Mouse (Mus musculus) adrenal gland, postnatal 10 days (tissue): ENCODE results near the gene Mcat. TPM values are rescaled to one million over a fixed set of nuclear protein-coding genes. Genes with fewer than 3 reads are reported as not detected.
A peak's percentile ranks its signal among the peaks of the same experiment; 100 is the strongest.

Source experiments
- DNase-seq: peaks from one replicate; pipeline ENCODE4 v3.0.0; 2021; ENCODE audit warnings: mixed read lengths
- total RNA-seq, 2 experiments: library from RNA; stranded (reverse); gene quantifications; 2 replicates each; pipeline ENCODE4 v1.2.3; 2021

The Mcat gene
- total RNA-seq, 2 experiments from 2014 or later: 43.1 to 49.3 TPM

GRCm38 (mm10) chr15:83576651-83577050 lies 13.1 kb upstream of the Mcat start:
- no peak for DNase-seq

GRCm38 (mm10) chr15:83575543-83575942 lies 12.0 kb upstream of the Mcat start:
- no peak for DNase-seq

- DNase-seq: peak; percentile 75
These were observed 11.3 kb upstream of the Mcat start for GRCm38 (mm10) chr15:83574731-83575351.

GRCm38 (mm10) chr15:83573606-83574005 lies 10.0 kb upstream of the Mcat start:
- DNase-seq: no peak

GRCm38 (mm10) chr15:83572132-83572531 lies 8.5 kb upstream of the Mcat start:
- DNase-seq: no peak

- peak; percentile 78 for DNase-seq
These were observed 8.0 kb upstream of the Mcat start for GRCm38 (mm10) chr15:83571636-83572035.

GRCm38 (mm10) chr15:83570641-83571040 lies 7.1 kb upstream of the Mcat start:
- no peak for DNase-seq

GRCm38 (mm10) chr15:83569682-83570081 lies 6.1 kb upstream of the Mcat start:
- no peak for DNase-seq

- DNase-seq: peak; percentile 42
These were observed 5.0 kb upstream of the Mcat start for GRCm38 (mm10) chr15:83568544-83568943.

- DNase-seq: no peak
These were observed 4.1 kb upstream of the Mcat start for GRCm38 (mm10) chr15:83567728-83568127.

GRCm38 (mm10) chr15:83566006-83566405 lies 2.4 kb upstream of the Mcat start:
- peak; percentile 46 for DNase-seq

- peak; percentile 83 for DNase-seq
These were observed 1.8 kb upstream of the Mcat start for GRCm38 (mm10) chr15:83565434-83565833.

GRCm38 (mm10) chr15:83563857-83564651 lies 467 bp upstream of the Mcat start:
- peak; percentile 76 for DNase-seq

- peak; percentile 91 for DNase-seq
These were observed 839 bp downstream of the Mcat start for GRCm38 (mm10) chr15:83562626-83563270.

- no peak for DNase-seq
These were observed 2.6 kb downstream of the Mcat start for GRCm38 (mm10) chr15:83560941-83561477.

GRCm38 (mm10) chr15:83555161-83555974 lies 8.2 kb downstream of the Mcat start:
- peak; percentile 92 for DNase-seq

GRCm38 (mm10) chr15:83553831-83554230 lies 9.8 kb downstream of the Mcat start:
- DNase-seq: no peak

GRCm38 (mm10) chr15:83550137-83550536 lies 13.4 kb downstream of the Mcat start:
- no peak for DNase-seq

GRCm38 (mm10) chr15:83547144-83547543 lies 16.4 kb downstream of the Mcat start:
- no peak for DNase-seq

GRCm38 (mm10) chr15:83546029-83546428 lies 17.6 kb downstream of the Mcat start:
- no peak for DNase-seq

- DNase-seq: no peak
These were observed 21.8 kb downstream of the Mcat start for GRCm38 (mm10) chr15:83541647-83542287.

GRCm38 (mm10) chr15:83539905-83540304 lies 23.7 kb downstream of the Mcat start:
- DNase-seq: peak; percentile 73
